Mouse (Mus musculus) neural tube, embryonic 14.5 days (tissue): ENCODE results near the gene Arhgap25. TPM values are rescaled to one million over a fixed set of nuclear protein-coding genes. Genes with fewer than 3 reads are reported as not detected.
A peak's percentile ranks its signal among the peaks of the same experiment; 100 is the strongest.

Experiments used
- ATAC-seq: fragments of 200-750 bp; cut with Nextera tagmentation; 2 replicates; pipeline ENCODE4 v1.8.0; 2017; ENCODE audit warnings: low read depth, mild to moderate bottlenecking, moderate TSS enrichment, moderate library complexity
- H3K27ac ChIP-seq: fragments of 300-500 bp; sonication (generic); 2 replicates; pipeline ENCODE4 v1.5.1; 2014; ENCODE audit warnings: low read depth, mild to moderate bottlenecking, control low read depth, low read length, moderate library complexity, mixed read lengths
- H3K27me3 ChIP-seq: fragments of 300-500 bp; sonication (generic); 2 replicates; pipeline ENCODE4 v1.6.1; 2014; ENCODE audit warnings: low read length; ENCODE audit not compliant: control insufficient read depth, insufficient read depth
- H3K36me3 ChIP-seq: fragments of 300-500 bp; sonication (generic); 2 replicates; pipeline ENCODE4 v1.6.1; 2014; ENCODE audit warnings: low read length, mixed read lengths; ENCODE audit not compliant: control insufficient read depth, insufficient read depth
- H3K4me1 ChIP-seq: fragments of 300-500 bp; sonication (generic); 2 replicates; pipeline ENCODE4 v1.6.1; 2014; ENCODE audit warnings: low read length; ENCODE audit not compliant: control insufficient read depth, insufficient read depth
- H3K4me2 ChIP-seq: fragments of 300-500 bp; sonication (generic); 2 replicates; pipeline ENCODE4 v1.6.1; 2014; ENCODE audit warnings: mild to moderate bottlenecking, low read depth, low read length, control low read depth
- H3K4me3 ChIP-seq: fragments of 300-500 bp; sonication (generic); 2 replicates; pipeline ENCODE4 v1.5.1; 2014; ENCODE audit warnings: low read depth, low read length, control low read depth, mixed read lengths
- H3K9ac ChIP-seq: fragments of 300-500 bp; sonication (generic); replicated peaks from 2 replicates; pipeline ENCODE4 v1.6.1; 2014; ENCODE audit warnings: low read depth, mild to moderate bottlenecking, control low read depth, low read length, mixed read lengths
- H3K9me3 ChIP-seq: fragments of 300-500 bp; sonication (generic); 2 replicates; pipeline ENCODE4 v1.6.1; 2016; ENCODE audit warnings: low read length; ENCODE audit not compliant: control insufficient read depth
- WGBS: fragments of 180-500 bp; shearing (Covaris S2); extraction: QIAGEN DNeasy Blood & Tissue Kit; methylation state at CpG from one replicate; pipeline ENCODE4 v1.1.7; 2014; 5-methylcytosine and 5-hydroxymethylcytosine counted together
- polyA plus RNA-seq: library from polyadenylated mRNA; unstranded; fragments of >200 nt; fragmentation: Nextera tagmentation; extraction: Ambion mirVana; gene quantifications from 2 replicates; pipeline ENCODE4 v1.2.1, GENCODE M21; 2014

Gene Arhgap25
- polyA plus RNA-seq, 1 experiment from 2014 or later = 2.3 TPM

DNA sequence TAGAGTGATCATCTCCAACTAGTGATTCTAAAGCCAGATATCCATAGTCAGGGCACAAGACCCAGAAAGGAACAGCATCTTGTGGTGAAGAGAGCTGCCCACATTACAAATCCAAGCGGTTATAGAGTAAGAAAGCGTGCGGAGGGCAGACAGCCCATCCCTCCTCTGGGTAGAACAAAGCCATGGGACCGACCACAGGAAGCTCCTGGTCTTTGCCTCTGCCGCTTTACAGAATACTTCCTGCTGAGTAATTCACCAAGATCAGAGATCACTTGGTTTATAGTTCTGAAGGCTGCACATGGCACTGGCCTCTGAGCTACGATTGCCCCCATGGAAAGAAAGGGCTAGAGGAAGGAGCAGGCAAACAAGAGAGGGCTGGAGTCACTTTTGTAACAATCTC is 30.6 kb downstream of the Arhgap25 start:
- H3K4me2 ChIP-seq = no peak overlapping the region
- ATAC-seq = no peak
- WGBS = 47% methylated on average over 6 of the region's 6 CpGs

DNA sequence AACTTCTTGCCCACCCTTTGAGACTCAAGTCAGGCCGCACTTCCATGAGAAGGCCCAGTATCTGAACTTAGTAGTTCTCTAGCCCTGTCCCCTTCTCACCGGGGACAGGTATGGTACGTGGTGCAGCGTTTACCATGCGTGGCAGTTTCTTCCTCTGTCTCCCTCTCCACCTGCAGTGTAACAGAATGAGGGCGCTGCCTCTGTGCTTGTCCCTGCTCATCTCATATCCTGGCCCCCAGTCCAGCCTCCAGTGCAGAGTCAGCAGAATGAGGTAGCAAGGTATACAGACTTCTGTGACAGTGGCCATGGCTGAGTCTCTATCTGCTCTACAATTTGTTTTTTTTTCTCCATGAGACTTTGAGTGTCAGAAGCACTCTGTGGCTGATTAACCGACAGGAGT is 32.4 kb downstream of the Arhgap25 start:
- Histone ChIP-seq H3K36me3 (no peaks in the 10 kb centered on the region), H3K9me3 (no peaks in the 10 kb centered on the region), H3K9ac (no peak overlapping the region), H3K27ac (no peak overlapping the region), H3K4me3 (no peak overlapping the region), H3K27me3 (no peaks in the 10 kb centered on the region), H3K4me1 (no peaks in the 10 kb centered on the region), H3K4me2 (no peak overlapping the region)
- no peak for ATAC-seq
- WGBS = 87% methylated on average over 7 of the region's 7 CpGs

More for the DNA sequence above, 30.6 kb downstream of the Arhgap25 start:
- H3K9me3 ChIP-seq = no peaks in the 10 kb centered on the region
- no peaks in the 10 kb centered on the region for H3K27me3 ChIP-seq
- H3K36me3 ChIP-seq = no peaks in the 10 kb centered on the region
- H3K4me1 ChIP-seq = no peaks in the 10 kb centered on the region
- no peak overlapping the region for H3K4me3 ChIP-seq
- no peak overlapping the region for H3K9ac ChIP-seq
- H3K27ac ChIP-seq = no peak overlapping the region

DNA sequence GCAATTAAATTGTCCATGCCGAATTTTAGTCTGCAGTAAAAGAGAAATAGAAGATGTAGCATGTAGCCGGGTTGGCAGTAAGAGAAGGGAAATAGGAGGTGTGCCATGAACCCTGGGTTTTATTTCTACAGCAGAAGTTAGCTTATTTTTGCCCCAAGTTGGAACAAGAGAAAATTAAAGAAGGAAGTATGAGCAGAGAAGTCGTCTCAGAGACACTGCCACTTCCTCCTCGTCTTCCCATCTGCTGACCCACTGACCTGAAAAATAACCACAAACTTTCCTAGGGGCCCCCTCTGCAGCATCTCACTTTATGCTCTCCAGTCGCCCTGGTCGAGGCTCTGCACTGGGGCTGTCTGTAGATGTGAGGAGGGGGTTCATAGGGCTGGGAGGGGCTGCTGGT is 33.3 kb downstream of the Arhgap25 start:
- WGBS = 75% methylated on average over 6 of the region's 6 CpGs

DNA sequence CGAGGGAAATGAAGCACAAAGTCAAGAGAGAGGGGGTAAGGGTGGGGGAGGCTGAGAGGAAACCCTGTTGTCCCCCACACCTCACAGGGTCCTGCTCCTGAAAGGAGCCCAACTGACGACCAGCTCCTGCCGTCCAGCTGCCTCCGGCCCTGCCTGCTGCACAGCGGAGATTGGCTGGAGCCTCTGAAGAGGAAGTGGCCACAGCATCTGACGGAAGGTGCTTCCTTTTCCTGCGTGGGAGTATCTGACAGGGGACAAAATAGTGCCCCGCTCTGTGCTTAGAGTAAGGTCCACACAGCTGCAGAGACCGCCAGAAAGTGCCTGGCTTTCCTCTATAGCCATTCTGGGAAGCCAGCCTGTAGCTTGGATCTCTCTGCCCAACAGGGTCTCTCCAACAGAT is 36.9 kb downstream of the Arhgap25 start:
- no peak overlapping the region for H3K27ac ChIP-seq
- no peak overlapping the region for H3K4me2 ChIP-seq
- no peak overlapping the region for H3K9ac ChIP-seq
- no peaks in the 10 kb centered on the region for H3K4me1 ChIP-seq
- H3K27me3 ChIP-seq = no peaks in the 10 kb centered on the region
- WGBS = 81% methylated on average over 9 of the region's 9 CpGs
- H3K4me3 ChIP-seq = no peak overlapping the region
- H3K9me3 ChIP-seq = no peaks in the 10 kb centered on the region
- no peak for ATAC-seq
- H3K36me3 ChIP-seq = no peaks in the 10 kb centered on the region

More for the DNA sequence above, 33.3 kb downstream of the Arhgap25 start:
- no peak for ATAC-seq
- Histone ChIP-seq H3K9me3 (no peaks in the 10 kb centered on the region), H3K9ac (no peak overlapping the region), H3K4me3 (no peak overlapping the region), H3K4me1 (no peaks in the 10 kb centered on the region), H3K36me3 (no peaks in the 10 kb centered on the region), H3K4me2 (no peak overlapping the region), H3K27me3 (no peaks in the 10 kb centered on the region), H3K27ac (no peak overlapping the region)

DNA sequence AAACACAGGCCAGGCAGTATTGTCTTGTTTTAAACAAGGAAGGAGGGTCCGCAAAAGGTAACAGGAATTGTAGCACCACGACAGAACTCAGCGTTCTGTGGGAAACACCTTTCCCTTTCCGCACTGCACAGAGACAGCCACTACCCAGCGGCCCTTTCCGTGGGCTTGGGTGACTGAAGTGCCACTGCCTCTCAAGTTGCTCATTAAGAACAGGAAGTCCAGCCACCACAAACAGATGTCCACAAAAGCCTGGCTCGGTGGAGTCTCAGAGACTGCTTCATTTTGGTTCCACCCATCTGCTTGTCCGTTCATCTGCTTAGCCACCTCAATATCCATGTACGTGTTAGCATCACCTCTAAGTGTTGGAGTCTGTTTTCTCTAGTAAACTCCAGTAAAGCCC is 38.7 kb downstream of the Arhgap25 start:
- H3K36me3 ChIP-seq = no peaks in the 10 kb centered on the region
- no peak overlapping the region for H3K27ac ChIP-seq
- no peaks in the 10 kb centered on the region for H3K4me1 ChIP-seq
- H3K9me3 ChIP-seq = no peaks in the 10 kb centered on the region
- 86% methylated on average over 9 of the region's 9 CpGs for WGBS
- no peak overlapping the region for H3K4me3 ChIP-seq
- ATAC-seq = no peak
- H3K9ac ChIP-seq = no peak overlapping the region
- H3K4me2 ChIP-seq = no peak overlapping the region
- no peaks in the 10 kb centered on the region for H3K27me3 ChIP-seq

DNA sequence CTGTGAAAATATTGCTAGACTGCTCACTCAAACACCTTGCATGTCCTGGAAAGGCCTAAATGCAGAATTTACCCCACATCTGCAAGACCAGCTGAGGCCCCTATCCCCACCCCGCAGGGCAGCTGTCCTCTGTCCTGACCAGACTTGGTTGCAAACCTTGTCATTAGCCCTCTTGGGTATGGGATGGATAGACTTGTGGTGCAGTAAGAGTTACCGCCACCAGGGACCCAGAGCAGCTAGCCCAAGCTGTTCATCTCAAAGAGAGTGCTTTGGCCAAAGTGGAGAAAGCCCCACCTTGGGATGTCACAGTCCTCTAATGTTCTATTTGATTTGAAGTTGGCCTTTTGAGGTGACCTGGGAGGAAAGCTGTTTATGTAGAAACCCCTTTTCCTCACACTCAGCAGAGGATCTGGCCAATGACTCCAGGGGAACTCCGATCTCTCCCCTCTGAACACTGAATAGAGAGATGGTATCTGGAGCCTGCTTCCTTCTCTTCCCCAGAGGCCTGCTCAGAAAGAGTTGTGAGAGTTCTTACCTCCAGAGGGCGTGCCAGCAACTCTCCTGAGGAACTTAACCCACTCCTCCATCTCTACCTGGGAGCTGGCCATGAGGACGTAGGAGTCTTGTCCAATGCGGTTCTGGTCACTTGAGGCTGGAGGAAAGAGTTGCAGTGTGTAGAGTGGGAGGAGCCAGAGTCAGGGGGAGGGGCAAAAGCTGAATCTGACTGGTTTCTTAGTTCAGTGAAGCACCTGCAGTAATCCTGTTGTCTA is 45.2 kb downstream of the Arhgap25 start:
- Histone ChIP-seq H3K9me3 (no peaks in the 10 kb centered on the region), H3K4me3 (no peak overlapping the region), H3K4me1 (peaks cover 4% of the 10 kb centered on the region; the same call in 1 of the 2 replicates), H3K4me2 (no peak overlapping the region), H3K27me3 (no peaks in the 10 kb centered on the region), H3K36me3 (no peaks in the 10 kb centered on the region), H3K27ac (no peak overlapping the region), H3K9ac (no peak overlapping the region)
- 70% methylated on average over 6 of the region's 6 CpGs for WGBS
- ATAC-seq = no peak

DNA sequence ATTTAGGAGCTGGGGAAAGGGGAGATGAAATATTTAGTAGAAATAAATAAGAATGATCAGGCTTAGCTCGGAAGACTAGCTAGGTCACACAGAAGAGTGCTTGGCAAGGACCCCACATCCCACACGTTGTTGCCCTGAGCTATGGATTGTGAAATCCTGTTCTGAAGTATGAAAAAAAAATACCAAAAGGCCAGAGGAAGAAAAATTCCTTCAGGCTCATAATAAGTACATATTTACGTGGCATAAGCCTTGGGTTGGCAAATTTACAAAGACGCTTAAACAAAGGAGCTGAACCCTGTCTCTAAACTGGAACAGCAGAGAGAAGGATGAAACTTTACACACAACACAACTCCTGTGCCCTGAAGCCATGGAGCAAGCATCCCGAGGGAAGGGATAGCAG is 48.3 kb downstream of the Arhgap25 start:
- ATAC-seq = no peak
- WGBS = 81% methylated on average over 5 of the region's 5 CpGs
- no peak overlapping the region for H3K4me2 ChIP-seq

DNA sequence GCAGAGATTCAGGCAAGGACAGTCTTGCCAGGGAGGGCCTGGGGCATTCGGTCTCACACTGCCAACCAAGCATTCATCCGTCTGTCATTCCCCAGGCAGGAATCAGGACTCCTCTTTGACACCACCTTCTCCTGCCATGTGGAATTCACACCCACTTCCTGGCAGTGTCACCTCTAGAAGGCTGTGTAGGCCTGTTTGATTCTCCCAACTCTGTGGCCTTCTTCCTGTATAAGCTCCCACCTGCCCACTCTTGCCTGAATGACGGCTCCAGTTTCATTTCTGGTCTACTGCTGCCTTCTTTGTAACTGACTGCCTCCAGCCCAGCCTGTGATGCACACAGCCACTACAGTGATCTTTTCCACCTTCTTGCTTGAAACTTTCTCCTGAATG is 49.2 kb downstream of the Arhgap25 start:
- ATAC-seq = no peak
- no peak overlapping the region for H3K9ac ChIP-seq
- H3K4me3 ChIP-seq = no peak overlapping the region
- H3K9me3 ChIP-seq = no peaks in the 10 kb centered on the region
- 45% methylated on average over 3 of the region's 3 CpGs for WGBS
- H3K36me3 ChIP-seq = no peaks in the 10 kb centered on the region
- no peaks in the 10 kb centered on the region for H3K27me3 ChIP-seq
- no peak overlapping the region for H3K4me2 ChIP-seq
- no peak overlapping the region for H3K27ac ChIP-seq
- H3K4me1 ChIP-seq = peaks cover 4% of the 10 kb centered on the region; the same call in 1 of the 2 replicates

More for the DNA sequence above, 48.3 kb downstream of the Arhgap25 start:
- Histone ChIP-seq H3K9me3 (no peaks in the 10 kb centered on the region), H3K36me3 (no peaks in the 10 kb centered on the region), H3K4me3 (no peak overlapping the region), H3K4me1 (peaks cover 4% of the 10 kb centered on the region; the same call in 1 of the 2 replicates), H3K9ac (no peak overlapping the region), H3K27me3 (no peaks in the 10 kb centered on the region), H3K27ac (no peak overlapping the region)

DNA sequence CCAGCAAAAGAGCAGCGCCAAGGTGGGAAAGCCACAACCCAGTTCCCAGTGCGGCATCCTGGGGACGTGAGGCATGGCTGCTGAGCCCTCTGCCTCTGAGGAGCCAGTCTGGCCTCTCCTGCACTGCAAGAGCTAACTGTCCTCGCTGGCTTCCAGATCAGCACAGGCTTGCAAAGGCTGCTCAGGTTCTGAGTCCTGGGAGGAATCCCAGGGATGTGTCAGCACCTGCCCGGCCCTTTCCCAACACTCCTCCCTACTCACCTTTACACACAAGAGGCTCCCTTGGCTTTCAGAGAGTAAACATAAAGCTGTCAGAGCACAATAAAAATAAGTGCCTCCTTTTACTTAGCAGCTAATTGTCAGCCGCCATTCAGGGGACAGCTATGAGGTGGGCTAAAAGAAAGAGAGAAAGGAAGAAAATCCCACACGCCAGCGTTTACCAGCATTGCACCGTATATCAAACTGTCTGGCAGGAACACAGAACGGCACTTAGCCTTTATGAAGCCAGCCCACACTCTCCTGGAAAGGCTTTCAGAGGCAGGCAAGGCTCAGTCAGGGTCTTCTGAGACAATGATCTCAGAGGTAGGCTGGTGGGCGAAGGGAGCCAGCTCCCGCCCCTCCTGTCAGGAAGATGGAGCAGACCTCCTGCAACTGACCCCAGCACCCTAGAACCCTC is 49.7 kb downstream of the Arhgap25 start:
- 24% methylated on average over 12 of the region's 12 CpGs for WGBS
- no peak overlapping the region for H3K4me3 ChIP-seq
- 0 out of 2 replicates have a peak overlapping the region, but pooled peaks have one; percentile 29 for H3K27ac ChIP-seq
- peak; percentile 71; the same call in 1 of the 2 replicates for ATAC-seq
- H3K9ac ChIP-seq = no peak overlapping the region
- H3K4me2 ChIP-seq = no peak overlapping the region
- H3K9me3 ChIP-seq = no peaks in the 10 kb centered on the region
- H3K27me3 ChIP-seq = no peaks in the 10 kb centered on the region
- peaks cover 4% of the 10 kb centered on the region; the same call in 1 of the 2 replicates for H3K4me1 ChIP-seq
- H3K36me3 ChIP-seq = no peaks in the 10 kb centered on the region
